Mouse (Mus musculus) embryonic fibroblast, embryonic 13.5 days (primary cell): ENCODE results near the gene Shisa9.

Source experiments
- CTCF ChIP-seq: IDR thresholded peaks from 2 replicates; pipeline ENCODE4 v1.5.1; 2011; ENCODE audit warnings: mild to moderate bottlenecking, control low read depth, low read length, moderate library complexity, borderline replicate concordance; ENCODE audit not compliant: insufficient read depth
- POLR2A ChIP-seq: IDR thresholded peaks from 2 replicates; pipeline ENCODE4 v1.6.1; 2011; ENCODE audit warnings: low read depth, mild to moderate bottlenecking, control low read depth, low read length, moderate library complexity

GRCm38 (mm10) chr16:11967579-11967978 lies 16.3 kb upstream of the Shisa9 start:
- TF ChIP-seq POLR2A (no peak), CTCF (no peak)
